Mouse (Mus musculus): ENCODE measurements around the gene Znrf2. TPM values are rescaled to one million over a fixed set of nuclear protein-coding genes. Genes with fewer than 3 reads are reported as not detected.

Gene Znrf2
- total and polyA plus RNA-seq, 3 experiments = 16.0 to 26.9 (median 18.3) TPM

DNA sequence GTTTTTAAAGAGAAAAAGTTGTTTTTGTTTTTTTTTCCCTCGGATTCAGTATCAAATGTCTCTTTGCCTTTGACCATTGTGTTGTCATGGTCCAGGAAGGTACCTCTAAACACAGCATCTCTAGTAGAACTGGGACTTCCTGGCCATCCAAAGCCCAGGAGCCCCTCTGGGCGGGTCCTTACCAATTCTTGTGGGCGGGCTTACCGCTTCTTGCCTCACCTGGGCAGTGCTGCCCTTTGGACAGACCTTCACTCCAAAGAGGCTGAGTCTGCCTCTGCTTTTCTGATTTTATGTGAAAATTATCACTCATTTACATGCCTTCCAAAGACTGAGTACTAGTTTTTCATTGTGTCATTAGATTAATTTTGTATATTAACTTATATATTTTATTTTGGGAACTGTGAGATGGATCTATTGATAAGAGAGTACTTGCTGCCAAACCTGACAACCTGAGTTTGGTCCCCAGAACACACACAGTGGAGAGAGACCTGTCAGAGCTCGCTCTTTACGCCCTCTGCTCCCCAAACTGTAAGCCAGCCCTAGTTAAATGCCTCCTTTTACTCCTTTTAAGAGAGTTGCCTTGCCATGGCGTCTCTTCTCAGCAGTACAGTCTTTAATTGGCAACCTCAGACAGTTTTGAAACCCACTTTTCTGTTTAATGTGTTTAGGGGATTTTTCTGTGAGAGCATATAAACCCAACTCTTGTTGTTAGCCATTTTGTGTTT lies 13.5 kb downstream of the Znrf2 start:
- no peak overlapping the region for H3K27ac ChIP-seq (ENCODE audit: insufficient read depth, low read depth)
- TF ChIP-seq USF2 (conservative IDR thresholded peaks at IDR 0.05; ENCODE audit: low read depth, low read length) = no peak

GRCm38 (mm10) chr6:54831069-54831720 lies 14.5 kb downstream of the Znrf2 start:
- Histone ChIP-seq H3K79me2 (replicated peaks; ENCODE audit: control insufficient read depth, extremely low read depth, insufficient read depth, poor library complexity, severe bottlenecking) (peaks cover 13% of the 10 kb centered on the region), H3K9me3 (replicated peaks; ENCODE audit: low read length) (no peaks in the 10 kb centered on the region), H3K4me1 (ENCODE audit: control insufficient read depth in 1 of 2, insufficient read depth in 2 of 2) (peaks cover 0 to 18% of the 10 kb centered on the region in 2 experiments; a peak in 2 of 4 replicates), H3K9ac (ENCODE audit: insufficient read depth, low read depth) (no peak overlapping the region), H3K4me2 (ENCODE audit: insufficient read depth, low read depth, poor library complexity, severe bottlenecking) (no peak overlapping the region), H3K36me3 (replicated peaks in 1 of 2; ENCODE audit: control insufficient read depth in 1 of 2, insufficient read depth in 1 of 2, low read length in 1 of 2) (peaks cover 0 to 22% of the 10 kb centered on the region in 2 experiments), H3K27ac (ENCODE audit: insufficient read depth, low read depth) (no peak overlapping the region), H3K4me3 (replicated peaks in 1 of 3; ENCODE audit: low read depth in 2 of 3, low read length in 2 of 3, poor library complexity in 1 of 3) (no peak overlapping the region), H3K27me3 (replicated peaks) (no peaks in the 10 kb centered on the region)
- dilution Hi-C loops (cut with MboI; ENCODE audit: extremely low pct_ligation_motif_present, extremely low pct_unique_long_range_greater_than_20kb, low sequenced_read_pairs) (no loop called here), in situ Hi-C loops (cut with MboI; ENCODE audit: low pct_ligation_motif_present, low pct_unique_long_range_greater_than_20kb, low sequenced_read_pairs) (no loop called here)
- no peak for DNase-seq (ENCODE audit: extremely low read depth)
- TF ChIP-seq MAZ (IDR thresholded peaks at IDR 0.05; ENCODE audit: low read depth, low read length) (no peak), USF2 (conservative IDR thresholded peaks at IDR 0.05; ENCODE audit: low read depth, low read length) (no peak), HCFC1 (IDR thresholded peaks at IDR 0.05; ENCODE audit: low read depth, low read length) (no peak), IRF4 (IDR thresholded peaks at IDR 0.05; ENCODE audit: low read depth, low read length) (no peak), NRF1 (IDR thresholded peaks at IDR 0.05; ENCODE audit: low read depth, low read length) (no peak), CHD2 (IDR thresholded peaks at IDR 0.05; ENCODE audit: low read length) (no peak), ZNF384 (IDR thresholded peaks at IDR 0.05; ENCODE audit: low read depth, low read length) (no peak), KAT2A (IDR thresholded peaks at IDR 0.05; ENCODE audit: insufficient replicate concordance, low read length) (no peak), TCF12 (IDR thresholded peaks at IDR 0.05; ENCODE audit: low read depth, low read length) (no peak)

More for the DNA sequence above, 13.5 kb downstream of the Znrf2 start:
- H3K27me3 ChIP-seq (replicated peaks) = no peaks in the 10 kb centered on the region
- no peak overlapping the region for H3K4me3 ChIP-seq (replicated peaks in 1 of 3; ENCODE audit: low read depth in 2 of 3, low read length in 2 of 3, poor library complexity in 1 of 3)
- in situ Hi-C loops (cut with MboI; ENCODE audit: low pct_ligation_motif_present, low pct_unique_long_range_greater_than_20kb, low sequenced_read_pairs) (no loop called here), dilution Hi-C loops (cut with MboI; ENCODE audit: extremely low pct_ligation_motif_present, extremely low pct_unique_long_range_greater_than_20kb, low sequenced_read_pairs) (no loop called here)
- peaks cover 0 to 20% of the 10 kb centered on the region in 2 experiments; a peak in 2 of 4 replicates for H3K4me1 ChIP-seq (ENCODE audit: control insufficient read depth in 1 of 2, insufficient read depth in 2 of 2)
- H3K4me2 ChIP-seq (ENCODE audit: insufficient read depth, low read depth, poor library complexity, severe bottlenecking) = no peak overlapping the region
- no peak for DNase-seq (ENCODE audit: extremely low read depth)
- peaks cover 9% of the 10 kb centered on the region for H3K79me2 ChIP-seq (replicated peaks; ENCODE audit: control insufficient read depth, extremely low read depth, insufficient read depth, poor library complexity, severe bottlenecking)
- H3K9me3 ChIP-seq (replicated peaks; ENCODE audit: low read length) = no peaks in the 10 kb centered on the region
- no peak overlapping the region for H3K9ac ChIP-seq (ENCODE audit: insufficient read depth, low read depth)
- peaks cover 0 to 19% of the 10 kb centered on the region in 2 experiments for H3K36me3 ChIP-seq (replicated peaks in 1 of 2; ENCODE audit: control insufficient read depth in 1 of 2, insufficient read depth in 1 of 2, low read length in 1 of 2)

DNA sequence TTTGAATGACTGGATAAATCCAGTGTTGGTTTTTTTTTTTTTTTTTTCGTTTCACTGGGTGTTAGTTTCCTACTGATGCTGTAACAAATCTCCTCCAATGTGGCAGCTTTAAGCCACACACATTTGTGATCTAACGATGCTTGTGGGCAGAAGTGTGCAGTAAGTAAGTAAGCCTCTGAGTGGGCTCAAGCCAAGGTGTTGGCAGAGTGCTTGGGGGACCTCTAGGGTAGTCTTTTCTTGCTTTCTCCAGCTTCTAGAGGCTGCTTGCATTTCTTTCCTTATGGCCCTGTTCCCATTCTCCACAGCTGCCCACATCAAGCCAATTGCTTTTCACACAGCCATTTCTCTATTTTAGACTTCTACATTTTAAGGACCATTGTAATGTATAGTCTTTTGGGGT lies 16.7 kb downstream of the Znrf2 start:
- no peaks in the 10 kb centered on the region for H3K27me3 ChIP-seq (replicated peaks)
- no peak for DNase-seq (ENCODE audit: extremely low read depth)
- H3K79me2 ChIP-seq (replicated peaks; ENCODE audit: control insufficient read depth, extremely low read depth, insufficient read depth, poor library complexity, severe bottlenecking) = peaks cover 7% of the 10 kb centered on the region
- no peak overlapping the region for H3K27ac ChIP-seq (ENCODE audit: insufficient read depth, low read depth)
- no peak overlapping the region for H3K4me3 ChIP-seq (replicated peaks in 1 of 3; ENCODE audit: low read depth in 2 of 3, low read length in 2 of 3, poor library complexity in 1 of 3)
- H3K4me1 ChIP-seq (ENCODE audit: control insufficient read depth in 1 of 2, insufficient read depth in 2 of 2) = peaks cover 0 to 12% of the 10 kb centered on the region in 2 experiments; a peak in 2 of 4 replicates
- H3K4me2 ChIP-seq (ENCODE audit: insufficient read depth, low read depth, poor library complexity, severe bottlenecking) = no peak overlapping the region
- TF ChIP-seq SMC3 (IDR thresholded peaks at IDR 0.05; ENCODE audit: low read depth, low read length) (no peak), BHLHE40 (IDR thresholded peaks at IDR 0.05; ENCODE audit: low read depth, low read length) (no peak), MAFK (IDR thresholded peaks at IDR 0.05; ENCODE audit: insufficient replicate concordance, low read length) (no peak)
- in situ Hi-C loops (cut with MboI; ENCODE audit: low pct_ligation_motif_present, low pct_unique_long_range_greater_than_20kb, low sequenced_read_pairs) (no loop called here), dilution Hi-C loops (cut with MboI; ENCODE audit: extremely low pct_ligation_motif_present, extremely low pct_unique_long_range_greater_than_20kb, low sequenced_read_pairs) (no loop called here)
- H3K9me3 ChIP-seq (replicated peaks; ENCODE audit: low read length) = peaks cover 2% of the 10 kb centered on the region
- peaks cover 0 to 16% of the 10 kb centered on the region in 2 experiments for H3K36me3 ChIP-seq (replicated peaks in 1 of 2; ENCODE audit: control insufficient read depth in 1 of 2, insufficient read depth in 1 of 2, low read length in 1 of 2)
- H3K9ac ChIP-seq (ENCODE audit: insufficient read depth, low read depth) = no peak overlapping the region

All from CH12.LX (cell line).